8 mouse cellular contexts compared by ENCODE assay signal in the genomic region with DNA sequence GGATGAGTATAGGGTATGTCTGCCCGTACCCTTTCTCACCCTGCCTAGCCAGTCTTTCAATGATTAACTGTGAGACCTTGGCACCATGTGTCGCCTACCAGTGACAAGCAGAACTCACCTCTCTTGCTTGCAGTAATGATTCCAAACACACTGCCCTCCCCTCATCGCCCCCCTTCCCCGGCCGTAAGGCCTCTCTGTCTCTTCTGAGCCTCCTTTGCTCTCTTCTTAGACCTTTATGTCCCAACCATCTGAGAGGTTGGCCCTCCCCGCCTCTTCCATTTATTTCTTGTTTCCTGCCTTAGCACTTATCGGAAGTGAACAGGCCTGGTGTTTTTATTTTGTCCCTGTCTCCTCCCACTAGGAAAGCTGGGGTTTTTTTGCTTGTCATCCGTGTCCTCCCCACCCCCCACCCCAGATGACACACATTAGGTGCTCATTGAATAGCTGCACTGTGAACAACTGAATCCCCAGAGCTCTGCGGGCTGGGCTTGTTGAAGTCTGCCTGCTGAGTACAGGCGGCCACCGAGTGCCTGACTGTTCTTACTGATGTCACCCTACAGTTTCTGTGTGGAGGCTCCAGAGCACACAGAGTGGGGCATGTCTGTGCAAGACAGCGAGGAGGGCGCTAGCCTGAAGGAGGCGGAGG.
A peak's percentile ranks its signal among the peaks of the same experiment; 100 is the strongest.
DNase-seq lines count a peak whose midpoint lies in the region; ATAC-seq and TF ChIP-seq lines count a peak whose summit lies in the region.

No protein-coding gene starts in this region.

- no peaks in the 10 kb centered on the region for H3K27me3 ChIP-seq in midbrain, embryonic 10.5 days (ENCODE audit: low read depth, poor library complexity, severe bottlenecking)
- no peaks in the 10 kb centered on the region for H3K27me3 ChIP-seq in midbrain, embryonic 16.5 days (ENCODE audit: control insufficient read depth, insufficient read depth, low read depth, low read length)
- H3K27me3 ChIP-seq in heart, embryonic 15.5 days = no peaks in the 10 kb centered on the region

- H3K4me3 ChIP-seq in midbrain, embryonic 10.5 days = no peak overlapping the region
- no peak overlapping the region for H3K4me3 ChIP-seq in midbrain, embryonic 16.5 days (ENCODE audit: low read depth, low read length)
- no peak overlapping the region for H3K4me3 ChIP-seq in heart, embryonic 15.5 days
- no peak overlapping the region for H3K4me3 ChIP-seq in olfactory bulb, adult 2 months (ENCODE audit: insufficient read depth, low read depth, low read length)

- no peak for TF ChIP-seq POLR2A in olfactory bulb, adult 2 months (IDR thresholded peaks at IDR 0.05; ENCODE audit: insufficient read depth, low read depth, low read length)

- no peaks in the 10 kb centered on the region for H3K9me3 ChIP-seq in midbrain, embryonic 10.5 days (replicated peaks)
- H3K9me3 ChIP-seq in midbrain, embryonic 16.5 days (replicated peaks; ENCODE audit: control insufficient read depth, low read length, poor library complexity, severe bottlenecking) = no peaks in the 10 kb centered on the region
- no peaks in the 10 kb centered on the region for H3K9me3 ChIP-seq in heart, embryonic 15.5 days (replicated peaks)

- no peak for DNase-seq in midbrain, embryonic 10.5 days (ENCODE audit: low spot score)
- peak; percentile 50 to 63 for DNase-seq in kidney, postnatal 4 days
- DNase-seq in thymus, postnatal 10 days (ENCODE audit: low spot score in 2 of 2) = no peak
- DNase-seq in adrenal gland, postnatal 14 days = no peak
- no peak for DNase-seq in adrenal gland, postnatal 25 days

- no peak for TF ChIP-seq CTCF in olfactory bulb, adult 2 months (IDR thresholded peaks at IDR 0.05; ENCODE audit: insufficient read depth, low read depth, low read length)

- peak overlapping the region; percentile 60 for H3K27ac ChIP-seq in midbrain, embryonic 10.5 days (replicated peaks)
- no peak overlapping the region for H3K27ac ChIP-seq in midbrain, embryonic 16.5 days (ENCODE audit: low read length)
- H3K27ac ChIP-seq in heart, embryonic 15.5 days = peak overlapping the region; percentile 48; the same call in 1 of the 2 replicates
- peak overlapping the region; percentile 73 for H3K27ac ChIP-seq in olfactory bulb, adult 2 months (ENCODE audit: insufficient read depth, low read depth, low read length)

- no peak overlapping the region for H3K4me2 ChIP-seq in midbrain, embryonic 16.5 days (ENCODE audit: low read length)
- H3K4me2 ChIP-seq in heart, embryonic 15.5 days = no peak overlapping the region

- WGBS in midbrain, embryonic 10.5 days = 61% methylated on average over 14 of the region's 14 CpGs
- WGBS in midbrain, embryonic 16.5 days = 52% methylated on average over 14 of the region's 14 CpGs
- WGBS in heart, embryonic 15.5 days = 52% methylated on average over 14 of the region's 14 CpGs
- WGBS in olfactory bulb, adult 2 months = 25% methylated on average over 14 of the region's 14 CpGs

- H3K4me1 ChIP-seq in midbrain, embryonic 10.5 days = peaks cover 67% of the 10 kb centered on the region
- peaks cover 46% of the 10 kb centered on the region for H3K4me1 ChIP-seq in midbrain, embryonic 16.5 days (ENCODE audit: control insufficient read depth, insufficient read depth, low read length)
- peaks cover 44% of the 10 kb centered on the region for H3K4me1 ChIP-seq in heart, embryonic 15.5 days (replicated peaks)
- peaks cover 50% of the 10 kb centered on the region for H3K4me1 ChIP-seq in olfactory bulb, adult 2 months (ENCODE audit: control insufficient read depth, insufficient read depth, low read length)

- H3K36me3 ChIP-seq in midbrain, embryonic 10.5 days = 0 out of 2 replicates have a peak, but pooled peaks cover 3% of the 10 kb centered on the region
- H3K36me3 ChIP-seq in midbrain, embryonic 16.5 days (ENCODE audit: control insufficient read depth, insufficient read depth, low read length) = no peaks in the 10 kb centered on the region
- no peaks in the 10 kb centered on the region for H3K36me3 ChIP-seq in heart, embryonic 15.5 days

- no peak overlapping the region for H3K9ac ChIP-seq in midbrain, embryonic 16.5 days (ENCODE audit: low read depth, low read length)
- no peak overlapping the region for H3K9ac ChIP-seq in heart, embryonic 15.5 days

- ATAC-seq in midbrain, embryonic 16.5 days = no peak
- no peak; the same call in 1 of the 2 replicates for ATAC-seq in heart, embryonic 15.5 days (replicated peaks; ENCODE audit: insufficient number of reproducible peaks, insufficient read depth, low FRiP score, low read depth)

Comparison
In these comparisons a context has a peak if more than half of its experiments do, and no peak if none do; other contexts are left out.
1. DNase-seq: peak in kidney, postnatal 4 days (2 of 2); none in midbrain, embryonic 10.5 days (single experiment), thymus, postnatal 10 days (0 of 2), adrenal gland, postnatal 14 days (single experiment) and adrenal gland, postnatal 25 days (single experiment).